Mouse (Mus musculus) forebrain, embryonic 15.5 days (tissue): ENCODE data around the gene Rab10. TPM values are rescaled to one million over a fixed set of nuclear protein-coding genes. Genes with fewer than 3 reads are reported as not detected.

ENCODE experiments used
- ATAC-seq: fragments of 200-750 bp; cut with Nextera tagmentation; replicated peaks from 2 replicates; pipeline ENCODE4 v1.8.0; 2017; ENCODE audit warnings: mild to moderate bottlenecking, moderate TSS enrichment, moderate library complexity
- H3K27ac ChIP-seq: fragments of 300-500 bp; sonication (generic); replicated peaks from 2 replicates; pipeline ENCODE4 v1.5.1; 2015; ENCODE audit warnings: mild to moderate bottlenecking, inconsistent platforms
- H3K27me3 ChIP-seq: fragments of 300-500 bp; sonication (generic); 2 replicates; pipeline ENCODE4 v1.6.1; 2015; ENCODE audit warnings: inconsistent platforms
- H3K36me3 ChIP-seq: fragments of 300-500 bp; sonication (generic); 2 replicates; pipeline ENCODE4 v1.6.1; 2015; ENCODE audit warnings: mild to moderate bottlenecking, inconsistent platforms
- H3K4me1 ChIP-seq: fragments of 300-500 bp; sonication (generic); 2 replicates; pipeline ENCODE4 v1.6.1; 2015; ENCODE audit warnings: inconsistent platforms
- H3K4me2 ChIP-seq: fragments of 300-500 bp; sonication (generic); replicated peaks from 2 replicates; pipeline ENCODE4 v1.6.1; 2015; ENCODE audit warnings: mild to moderate bottlenecking, inconsistent platforms
- H3K4me3 ChIP-seq: fragments of 300-500 bp; sonication (generic); 2 replicates; pipeline ENCODE4 v1.5.1; 2015; ENCODE audit warnings: mild to moderate bottlenecking, inconsistent platforms
- H3K9ac ChIP-seq: fragments of 300-500 bp; sonication (generic); replicated peaks from 2 replicates; pipeline ENCODE4 v1.6.1; 2015; ENCODE audit warnings: mild to moderate bottlenecking, inconsistent platforms
- H3K9me3 ChIP-seq: fragments of 300-500 bp; sonication (generic); 2 replicates; pipeline ENCODE4 v1.6.1; 2016; ENCODE audit warnings: inconsistent platforms
- WGBS: fragments of 180-500 bp; shearing (Covaris S2); methylation state at CpG from one replicate; pipeline ENCODE4 v1.1.7; 2015; ENCODE audit warnings: mixed read lengths; 5-methylcytosine and 5-hydroxymethylcytosine counted together
- polyA plus RNA-seq: library from polyadenylated mRNA; unstranded; fragments of >200 nt; fragmentation: Nextera tagmentation; extraction: Ambion mirVana; gene quantifications from 2 replicates; pipeline ENCODE4 v1.2.1, GENCODE M21; 2015

The Rab10 gene
- polyA plus RNA-seq, 1 experiment from 2014 or later = 149 TPM

DNA sequence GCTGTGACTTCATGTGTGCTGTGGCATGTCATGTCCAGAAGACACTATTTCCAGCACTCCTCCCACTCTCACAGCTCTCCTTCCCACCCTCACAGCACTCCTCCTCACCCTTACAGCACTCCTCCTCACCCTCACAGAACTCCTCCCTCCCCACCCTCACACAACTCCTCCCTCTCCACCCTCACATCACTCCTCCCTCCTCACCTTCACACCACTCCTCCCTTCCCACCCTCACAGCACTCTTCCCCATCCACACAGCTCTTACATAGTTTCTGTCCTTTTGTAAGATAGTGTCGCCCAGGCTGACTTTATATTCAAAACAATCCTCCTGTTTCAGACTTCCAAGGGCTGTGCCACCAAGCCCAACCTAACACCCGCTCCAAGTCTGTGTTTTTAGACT is 86.4 kb downstream of the Rab10 start:
- Histone ChIP-seq H3K27me3 (no peaks in the 10 kb centered on the region), H3K27ac (no peak overlapping the region), H3K4me3 (no peak overlapping the region), H3K4me2 (no peak overlapping the region), H3K4me1 (no peaks in the 10 kb centered on the region), H3K36me3 (no peaks in the 10 kb centered on the region), H3K9me3 (no peaks in the 10 kb centered on the region), H3K9ac (no peak overlapping the region)
- WGBS = 63% methylated on average over 2 of the region's 2 CpGs
- no peak for ATAC-seq

GRCm38 (mm10) chr12:3210181-3210580 is 99.6 kb downstream of the Rab10 start:
- Histone ChIP-seq H3K36me3 (no peaks in the 10 kb centered on the region), H3K4me3 (no peak overlapping the region), H3K4me1 (no peaks in the 10 kb centered on the region), H3K4me2 (no peak overlapping the region), H3K27me3 (no peaks in the 10 kb centered on the region), H3K9me3 (no peaks in the 10 kb centered on the region), H3K9ac (no peak overlapping the region), H3K27ac (no peak overlapping the region)
- no peak for ATAC-seq
- WGBS = 66% methylated on average over 2 of the region's 2 CpGs

- no peak overlapping the region for H3K4me3 ChIP-seq
- H3K4me1 ChIP-seq = no peaks in the 10 kb centered on the region
- no peak for ATAC-seq
- H3K4me2 ChIP-seq = no peak overlapping the region
- 63% methylated on average over 1 of the region's 1 CpGs for WGBS
- H3K27ac ChIP-seq = no peak overlapping the region
- no peaks in the 10 kb centered on the region for H3K27me3 ChIP-seq
- H3K9me3 ChIP-seq = no peaks in the 10 kb centered on the region
- no peaks in the 10 kb centered on the region for H3K36me3 ChIP-seq
- no peak overlapping the region for H3K9ac ChIP-seq
Measured at GRCm38 (mm10) chr12:3209163-3209562, 100.6 kb downstream of the Rab10 start.

Other genes starting within 250 kb of the Rab10 start
- gene Kif3c, start 55.2 kb upstream of the Rab10 start, polyA plus RNA-seq = 104 and 106 TPM in 2 replicates
- gene Asxl2, start 116.9 kb upstream of the Rab10 start, polyA plus RNA-seq = 14.4 and 15.0 TPM in 2 replicates